Mouse (Mus musculus): Measurements from ENCODE around the gene Etv6. TPM values are rescaled to one million over a fixed set of nuclear protein-coding genes. Genes with fewer than 3 reads are reported as not detected.

The Etv6 gene
- polyA plus RNA-seq, 1 experiment from 2014 or later: 17.0 TPM

Other genes with a start within 250 kb of the Etv6 start
- gene Kap, start 181.9 kb upstream of the Etv6 start, polyA plus RNA-seq (2016; fragmentation: Nextera tagmentation; extraction: Ambion mirVana): not detected in 2 replicates